Mouse (Mus musculus) sigmoid colon, adult 10 weeks (tissue): ENCODE results near the gene Myo1h. TPM values are rescaled to one million over a fixed set of nuclear protein-coding genes. Genes with fewer than 3 reads are reported as not detected.

Source experiments
- polyA plus RNA-seq: library from polyadenylated mRNA; stranded (reverse); fragments of 350-450 nt; fragmentation: Illumina TruSeq; extraction: RNeasy Lipid Tissue Mini Kit (QIAGEN cat#74804); gene quantifications from one replicate; pipeline ENCODE4 v1.2.3, GENCODE M21; 2014; ENCODE audit warnings: low read depth, low replicate concordance

Myo1h gene
- polyA plus RNA-seq: 0.41 TPM

DNA sequence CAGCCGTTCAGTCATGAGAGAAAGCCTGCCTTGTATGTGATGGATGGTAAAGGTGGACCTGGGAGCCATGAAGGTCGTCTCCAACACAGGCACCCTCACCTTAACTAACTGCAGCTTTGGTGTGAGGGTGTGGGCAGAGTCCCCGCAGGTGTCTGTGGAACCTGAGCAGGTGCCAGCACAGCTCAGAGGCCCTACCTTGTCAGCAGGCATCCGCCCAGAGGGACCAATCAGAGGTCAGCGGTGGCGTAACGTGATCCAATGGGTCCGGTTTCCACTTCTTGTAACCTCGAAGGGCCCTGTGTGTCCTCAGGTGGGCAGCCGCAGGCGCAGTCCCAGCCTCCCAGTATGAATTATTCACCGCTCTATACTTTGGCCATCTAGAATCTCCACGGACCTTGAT lies at the start of gene Myo1h:
TSS of gene Myo1h (plus strand) at position 293 of the 400 bp plus-strand sequence.

GRCm38 (mm10) chr5:114273693-114274402 lies 15.1 kb upstream of the Myo1h start, which contains the start of gene Foxn4:
Gene Foxn4 (minus strand): TSS chr5:114273807.

GRCm38 (mm10) chr5:114380209-114381012 lies 91.4 kb downstream of the Myo1h start, which contains the start of the genes Kctd10 and Ube3b:
Gene Kctd10 (minus strand): TSS chr5:114380508.
Gene Ube3b (plus strand): TSS chr5:114380607.

Other genes starting within 250 kb of the Myo1h start
- 1.9 TPM for gene Usp30, start 223.7 kb upstream of the Myo1h start, polyA plus RNA-seq
- not detected for gene Svop, start 197.6 kb upstream of the Myo1h start, polyA plus RNA-seq
- not detected for gene Alkbh2, start 160.9 kb upstream of the Myo1h start, polyA plus RNA-seq
- gene Ung, start 158.8 kb upstream of the Myo1h start, polyA plus RNA-seq: 2.1 TPM
- gene Acacb, start 142.6 kb upstream of the Myo1h start, polyA plus RNA-seq: 0.41 TPM
- gene Foxn4, start 15.4 kb upstream of the Myo1h start, polyA plus RNA-seq: not detected
- gene Kctd10, start 91.3 kb downstream of the Myo1h start, polyA plus RNA-seq: 59.7 TPM
- gene Ube3b, start 91.4 kb downstream of the Myo1h start, polyA plus RNA-seq: 4.6 TPM
- gene Mmab, start 154.9 kb downstream of the Myo1h start, polyA plus RNA-seq: 7.3 TPM
- 0.41 TPM for gene Mvk, start 155.1 kb downstream of the Myo1h start, polyA plus RNA-seq